Mouse (Mus musculus): Measurements from ENCODE around the gene Fa2h.

DNA sequence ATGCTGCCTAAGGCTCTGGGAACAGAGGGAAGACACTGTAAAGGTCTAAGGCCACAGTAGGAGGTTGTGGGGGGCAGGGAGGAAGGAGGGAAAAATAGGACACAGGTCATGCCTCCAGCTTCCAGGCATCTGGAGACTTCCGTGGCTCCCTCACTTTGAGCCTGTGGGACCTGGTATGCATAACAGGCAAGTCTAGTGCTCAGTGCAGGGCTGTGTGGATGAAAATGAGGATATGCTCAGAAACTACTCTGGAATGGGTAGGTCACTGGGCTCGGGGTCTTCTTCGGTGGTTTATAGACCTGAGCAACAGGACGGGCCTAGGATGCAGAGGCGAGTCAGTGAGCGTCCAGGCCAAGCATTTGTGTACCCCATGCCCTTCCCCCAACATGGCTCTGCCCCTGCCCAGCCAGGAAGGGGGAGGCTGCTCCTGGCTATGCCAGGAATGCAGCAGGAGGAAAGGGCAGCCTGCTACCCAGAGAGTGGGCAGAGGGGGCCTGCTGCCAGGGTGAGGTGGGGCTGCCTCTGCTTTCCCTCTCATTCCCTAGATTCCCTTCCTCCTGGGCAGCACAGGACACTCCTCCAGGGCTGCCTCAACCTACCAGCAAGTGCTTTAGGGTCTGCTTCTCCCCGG lies 32.9 kb downstream of the Fa2h start:
- TF ChIP-seq CTCF (IDR thresholded peaks at IDR 0.05; ENCODE audit: borderline replicate concordance, control insufficient read depth, extremely low read depth, insufficient read depth, low read length, poor library complexity) = no peak
- no peak for TF ChIP-seq POLR2A (IDR thresholded peaks at IDR 0.05; ENCODE audit: control insufficient read depth, extremely low read depth, insufficient read depth, low read length, poor library complexity)
